8 mouse cellular contexts compared by ENCODE assay signal in genomic region chr7:131410416-131411058, GRCm38 (mm10). TPM values are rescaled to one million over a fixed set of nuclear protein-coding genes. Genes with fewer than 3 reads are reported as not detected.
A peak's percentile ranks its signal among the peaks of the same experiment; 100 is the strongest.
DNase-seq lines count a peak whose midpoint lies in the region; ATAC-seq and TF ChIP-seq lines count a peak whose summit lies in the region.

Gene Ikzf5, minus strand, starts transcription at chr7:131410521.
Gene Acadsb, plus strand, starts transcription at chr7:131410601.

- H3K9me3 ChIP-seq in embryonic facial prominence, embryonic 15.5 days (replicated peaks), result no peaks in the 10 kb centered on the region
- H3K9me3 ChIP-seq in limb, embryonic 14.5 days (ENCODE audit: control insufficient read depth, low read length), result no peaks in the 10 kb centered on the region
- H3K9me3 ChIP-seq in midbrain, postnatal 0 days (ENCODE audit: low read length), result no peaks in the 10 kb centered on the region

- TF ChIP-seq CTCF in bone marrow, adult 2 months (IDR thresholded peaks at IDR 0.05; ENCODE audit: control insufficient read depth, insufficient read depth, low read length), result no peak
- TF ChIP-seq CTCF in midbrain, postnatal 0 days (IDR thresholded peaks at IDR 0.05), result no peak

- WGBS in bone marrow, adult 2 months, result under 1% methylated on average over 42 of the region's 42 CpGs
- WGBS in embryonic facial prominence, embryonic 15.5 days, result 0% methylated on average over 41 of the region's 42 CpGs
- WGBS in limb, embryonic 14.5 days, result under 1% methylated on average over 42 of the region's 42 CpGs
- WGBS in midbrain, postnatal 0 days, result under 1% methylated on average over 37 of the region's 42 CpGs

- peak within 1 kb of the TSS; percentile 61 for H3K4me2 ChIP-seq in embryonic facial prominence, embryonic 15.5 days (replicated peaks)
- peak within 1 kb of the TSS; percentile 83 for H3K4me2 ChIP-seq in limb, embryonic 14.5 days (replicated peaks; ENCODE audit: low read depth, low read length, severe bottlenecking)
- H3K4me2 ChIP-seq in midbrain, postnatal 0 days (ENCODE audit: low read depth, low read length, poor library complexity, severe bottlenecking), result peak within 1 kb of the TSS; percentile 74

- H3K9ac ChIP-seq in embryonic facial prominence, embryonic 15.5 days, result peak within 1 kb of the TSS; percentile 86
- H3K9ac ChIP-seq in limb, embryonic 14.5 days (ENCODE audit: low read depth, low read length, severe bottlenecking), result peak within 1 kb of the TSS; percentile 92
- peak within 1 kb of the TSS; percentile 90 for H3K9ac ChIP-seq in midbrain, postnatal 0 days (replicated peaks; ENCODE audit: low read length, poor library complexity, severe bottlenecking)

- H3K4me1 ChIP-seq in bone marrow, adult 2 months (ENCODE audit: control insufficient read depth, insufficient read depth, low read length), result no peaks in the 10 kb centered on the region; the same call in 1 of the 2 replicates
- peaks cover 17% of the 10 kb centered on the region; the same call in 1 of the 2 replicates for H3K4me1 ChIP-seq in embryonic facial prominence, embryonic 15.5 days
- peaks cover 18% of the 10 kb centered on the region for H3K4me1 ChIP-seq in limb, embryonic 14.5 days (ENCODE audit: control insufficient read depth, insufficient read depth, low read length)
- H3K4me1 ChIP-seq in midbrain, postnatal 0 days (ENCODE audit: insufficient read depth, low read length), result peaks cover 12% of the 10 kb centered on the region; the same call in 1 of the 2 replicates

- TF ChIP-seq POLR2A in bone marrow, adult 2 months (IDR thresholded peaks at IDR 0.05; ENCODE audit: borderline replicate concordance, control insufficient read depth, low read depth, low read length), result peak; percentile 74; the same call in 1 of the 2 replicates
- TF ChIP-seq POLR2A in limb, embryonic 14.5 days (IDR thresholded peaks at IDR 0.05; ENCODE audit: borderline replicate concordance, extremely low read depth, insufficient read depth, insufficient read length), result peak; percentile 57; the same call in 1 of the 2 replicates

- peak; percentile 100 for ATAC-seq in embryonic facial prominence, embryonic 15.5 days (ENCODE audit: insufficient number of reproducible peaks, low FRiP score, low TSS enrichment, low read depth)
- peak; percentile 98 for ATAC-seq in limb, embryonic 14.5 days (ENCODE audit: low FRiP score, low read depth)
- peak; percentile 96 for ATAC-seq in midbrain, postnatal 0 days (ENCODE audit: low FRiP score)

- no peaks in the 10 kb centered on the region for H3K27me3 ChIP-seq in embryonic facial prominence, embryonic 15.5 days
- H3K27me3 ChIP-seq in limb, embryonic 14.5 days (ENCODE audit: control insufficient read depth, insufficient read depth, low read length), result no peaks in the 10 kb centered on the region
- no peaks in the 10 kb centered on the region for H3K27me3 ChIP-seq in midbrain, postnatal 0 days (ENCODE audit: insufficient read depth, low read length)

- peak within 1 kb of the TSS; percentile 76 for H3K27ac ChIP-seq in bone marrow, adult 2 months (ENCODE audit: control insufficient read depth, insufficient read depth, low read depth, low read length, poor library complexity)
- peak within 1 kb of the TSS; percentile 82 for H3K27ac ChIP-seq in embryonic facial prominence, embryonic 15.5 days (replicated peaks)
- peak within 1 kb of the TSS; percentile 70 for H3K27ac ChIP-seq in limb, embryonic 14.5 days (replicated peaks; ENCODE audit: low read depth, low read length)
- peak within 1 kb of the TSS; percentile 84 for H3K27ac ChIP-seq in midbrain, postnatal 0 days (ENCODE audit: low read depth, low read length)

- H3K36me3 ChIP-seq in embryonic facial prominence, embryonic 15.5 days, result no peaks in the 10 kb centered on the region
- no peaks in the 10 kb centered on the region for H3K36me3 ChIP-seq in limb, embryonic 14.5 days (ENCODE audit: control insufficient read depth, insufficient read depth, low read length)
- H3K36me3 ChIP-seq in midbrain, postnatal 0 days (ENCODE audit: insufficient read depth, low read length), result no peaks in the 10 kb centered on the region

- DNase-seq in 416B (ENCODE audit: low read depth), result peak; percentile 98
- peak; percentile 100 for DNase-seq in heart, adult 8-10 months (ENCODE audit: low spot score)
- DNase-seq in kidney, adult 9 months, result peak; percentile 100
- peak; percentile 95 for DNase-seq in limb, embryonic 14.5 days (ENCODE audit: low spot score)
- peak; percentile 97 for DNase-seq in midbrain, postnatal 0 days (ENCODE audit: low spot score)
- peak; percentile 99 for DNase-seq in spleen, postnatal 14 days (ENCODE audit: low spot score in 2 of 2)

- H3K4me3 ChIP-seq in bone marrow, adult 2 months (replicated peaks; ENCODE audit: control insufficient read depth, low read depth, low read length), result peak within 1 kb of the TSS; percentile 77
- peak within 1 kb of the TSS; percentile 98 for H3K4me3 ChIP-seq in embryonic facial prominence, embryonic 15.5 days (replicated peaks)
- peak within 1 kb of the TSS; percentile 90 for H3K4me3 ChIP-seq in limb, embryonic 14.5 days (replicated peaks; ENCODE audit: low read length)
- peak within 1 kb of the TSS; percentile 94 for H3K4me3 ChIP-seq in midbrain, postnatal 0 days (ENCODE audit: low read depth, low read length)

RNA-seq across cellular contexts. Expression of gene Ikzf5, which starts in this region (rescaled TPM):
- polyA plus RNA-seq in bone marrow, adult 2 months (2011; ENCODE audit: insufficient read depth, insufficient read length, low replicate concordance, missing spikeins), result 11.9 and 24.4 TPM in 2 replicates
- polyA plus RNA-seq in embryonic facial prominence, embryonic 15.5 days (2015; fragmentation: Nextera tagmentation; extraction: Ambion mirVana), result 12.4 and 13.1 TPM in 2 replicates
- total RNA-seq in heart, adult 8-10 months (2022), result 10 to 100 TPM; 34.3 to 41.0 (median 36.3) TPM
- 14.3 and 18.1 TPM in 2 replicates for polyA plus RNA-seq in limb, embryonic 14.5 days (2012; rRNA removed)
- 16.2 and 17.2 TPM in 2 replicates for polyA plus RNA-seq in limb, embryonic 14.5 days (2014; fragmentation: Nextera tagmentation; extraction: Ambion mirVana)
- 11.8 and 19.9 TPM in 2 replicates for total RNA-seq in midbrain, postnatal 0 days (2014; rRNA removed)
- polyA plus RNA-seq in midbrain, postnatal 0 days (2015; fragmentation: Nextera tagmentation; extraction: Ambion mirVana), result 9.5 and 10.8 TPM in 2 replicates

RNA-seq across cellular contexts. Expression of gene Acadsb, which starts in this region (rescaled TPM):
- polyA plus RNA-seq in bone marrow, adult 2 months (2011; ENCODE audit: insufficient read depth, insufficient read length, low replicate concordance, missing spikeins), result 7.3 and 18.2 TPM in 2 replicates
- 98.3 and 104 TPM in 2 replicates for polyA plus RNA-seq in embryonic facial prominence, embryonic 15.5 days (2015; fragmentation: Nextera tagmentation; extraction: Ambion mirVana)
- total RNA-seq in heart, adult 8-10 months (2022), result 100 to 1,000 TPM; 230 to 262 (median 243) TPM
- 16.3 and 25.4 TPM in 2 replicates for polyA plus RNA-seq in limb, embryonic 14.5 days (2012; rRNA removed)
- polyA plus RNA-seq in limb, embryonic 14.5 days (2014; fragmentation: Nextera tagmentation; extraction: Ambion mirVana), result 83.1 and 88.9 TPM in 2 replicates
- 36.2 and 47.2 TPM in 2 replicates for total RNA-seq in midbrain, postnatal 0 days (2014; rRNA removed)
- polyA plus RNA-seq in midbrain, postnatal 0 days (2015; fragmentation: Nextera tagmentation; extraction: Ambion mirVana), result 73.2 and 78.7 TPM in 2 replicates

Comparison
In these comparisons a context has a peak if more than half of its experiments do, and no peak if none do; other contexts are left out.
1. Peak in every context shown above with its lines: DNase-seq, ATAC-seq, H3K4me3 ChIP-seq and H3K27ac ChIP-seq.